Mouse (Mus musculus) macrophage (primary cell): ENCODE results near the gene Adk. TPM values are rescaled to one million over a fixed set of nuclear protein-coding genes. Genes with fewer than 3 reads are reported as not detected.

Experiments
- polyA plus RNA-seq: library from polyadenylated mRNA; stranded (reverse); fragments of 250-400 nt; gene quantifications from 3 replicates; pipeline ENCODE4 v1.2.4, GENCODE M21; 2018; ENCODE audit warnings: inconsistent platforms

Gene Adk
- polyA plus RNA-seq, 1 experiment from 2014 or later, result 54.9 TPM

Other genes with a start within 250 kb of the Adk start
- gene Plau, start 215.9 kb upstream of the Adk start, polyA plus RNA-seq, result 44.2 to 693 TPM (median 52.7 TPM) in 3 replicates
- gene Vcl, start 123.2 kb upstream of the Adk start, polyA plus RNA-seq, result 14.0 to 27.3 TPM (median 15.5 TPM) in 3 replicates
- gene Ap3m1, start 66 bp upstream of the Adk start, polyA plus RNA-seq, result 51.8 to 77.5 TPM (median 68.5 TPM) in 3 replicates